Mouse (Mus musculus): ENCODE measurements at regions not wholly inside any gene's neighbourhood (a gene's known extent, or its start where the extent isn't known, plus 50 kb on each side); places are given as distances from the start of the nearest gene placed in this dataset.

- TF ChIP-seq CTCF (IDR thresholded peaks at IDR 0.05; ENCODE audit: extremely low read depth, insufficient read length, insufficient replicate concordance, low read depth, low read length) (no peak), POLR2A (IDR thresholded peaks at IDR 0.05; ENCODE audit: low read depth, low read length) (no peak)
These were observed 67.6 kb upstream of the Alk start for GRCm38 (mm10) chr17:72672010-72672409.

Measured in small intestine, adult 2 months (tissue).